Mouse (Mus musculus): ENCODE measurements around the gene Mpzl3.

GRCm38 (mm10) chr9:45118552-45118951 lies 63.6 kb downstream of the Mpzl3 start:
- TF ChIP-seq CTCF (IDR thresholded peaks at IDR 0.05; ENCODE audit: extremely low read depth, insufficient read depth, low read length) (no peak), POLR2A (IDR thresholded peaks at IDR 0.05; ENCODE audit: extremely low read depth, insufficient read depth, low read length) (peak; percentile 27; the same call in 1 of the 2 replicates)

All from cortical plate, adult 2 months (tissue).